Mouse (Mus musculus): Measurements from ENCODE around the gene Ceacam9.

- TF ChIP-seq CTCF (IDR thresholded peaks at IDR 0.05; ENCODE audit: low read depth) (no peak), EP300 (optimal IDR thresholded peaks at IDR 0.05) (no peak)
Observed at GRCm38 (mm10) chr7:16737606-16738072, 15.9 kb downstream of the Ceacam9 start.
